Comparison of ENCODE assay signal across 10 mouse cellular contexts in genomic region chr5:36928701-36929100, GRCm38 (mm10).
DNase-seq lines count a peak whose midpoint lies in the region; ATAC-seq and TF ChIP-seq lines count a peak whose summit lies in the region.
"Had no signal": no experiment of that assay in that cellular context is flagged by ENCODE, and none has a peak within 500 bp of the region (broad histone marks: within the 10 kb centered on the region; RNA-seq: fewer than 3 reads in every experiment).

No protein-coding gene starts in this region.

- H3K27me3 ChIP-seq in hindbrain, postnatal 0 days (ENCODE audit: insufficient read depth, low read length) = no peaks in the 10 kb centered on the region
- H3K27me3 ChIP-seq in hindbrain, embryonic 14.5 days (ENCODE audit: control insufficient read depth, insufficient read depth, low read length) = no peaks in the 10 kb centered on the region
- H3K27me3 ChIP-seq in testis, adult 2 months (ENCODE audit: control insufficient read depth, insufficient read depth, low read length) = no peaks in the 10 kb centered on the region
- no peaks in the 10 kb centered on the region for H3K27me3 ChIP-seq in forebrain, embryonic 13.5 days
- no peaks in the 10 kb centered on the region for H3K27me3 ChIP-seq in intestine, embryonic 16.5 days (replicated peaks; ENCODE audit: control insufficient read depth, insufficient read depth, low read length)
- H3K27me3 ChIP-seq: liver, embryonic 13.5 days had no signal

- peaks cover 29% of the 10 kb centered on the region for H3K36me3 ChIP-seq in hindbrain, postnatal 0 days (ENCODE audit: insufficient read depth, low read length)
- peaks cover 9% of the 10 kb centered on the region for H3K36me3 ChIP-seq in hindbrain, embryonic 14.5 days (replicated peaks; ENCODE audit: control insufficient read depth, insufficient read depth)
- no peaks in the 10 kb centered on the region for H3K36me3 ChIP-seq in testis, adult 2 months (ENCODE audit: control insufficient read depth, insufficient read depth, low read length)
- no peaks in the 10 kb centered on the region for H3K36me3 ChIP-seq in forebrain, embryonic 13.5 days (ENCODE audit: poor library complexity, severe bottlenecking)
- no peaks in the 10 kb centered on the region for H3K36me3 ChIP-seq in intestine, embryonic 16.5 days (ENCODE audit: control insufficient read depth, insufficient read depth, low read length)
- H3K36me3 ChIP-seq: liver, embryonic 13.5 days had no signal

- ATAC-seq in hindbrain, postnatal 0 days = 0 out of 2 replicates have a peak, but pooled peaks have one; percentile 3
- no peak for ATAC-seq in hindbrain, embryonic 14.5 days (ENCODE audit: low FRiP score)
- no peak for ATAC-seq in forebrain, embryonic 13.5 days
- ATAC-seq in intestine, embryonic 16.5 days = no peak
- ATAC-seq: hindbrain, embryonic 16.5 days had no signal

- H3K4me3 ChIP-seq in hindbrain, postnatal 0 days (ENCODE audit: low read length) = no peak overlapping the region
- H3K4me3 ChIP-seq in hindbrain, embryonic 14.5 days (replicated peaks; ENCODE audit: low read length) = no peak overlapping the region
- no peak overlapping the region for H3K4me3 ChIP-seq in testis, adult 2 months (ENCODE audit: control insufficient read depth, low read depth, low read length)
- no peak overlapping the region for H3K4me3 ChIP-seq in forebrain, embryonic 13.5 days
- H3K4me3 ChIP-seq in intestine, embryonic 16.5 days (ENCODE audit: low read length) = no peak overlapping the region
- H3K4me3 ChIP-seq: liver, embryonic 13.5 days had no signal

- TF ChIP-seq POLR2A in testis, adult 2 months (IDR thresholded peaks at IDR 0.05; ENCODE audit: control insufficient read depth, low read depth, low read length) = no peak

- no peaks in the 10 kb centered on the region for H3K9me3 ChIP-seq in hindbrain, postnatal 0 days (ENCODE audit: low read length)
- no peaks in the 10 kb centered on the region for H3K9me3 ChIP-seq in hindbrain, embryonic 14.5 days (ENCODE audit: control insufficient read depth, low read length)
- no peaks in the 10 kb centered on the region for H3K9me3 ChIP-seq in forebrain, embryonic 13.5 days (replicated peaks)
- no peaks in the 10 kb centered on the region for H3K9me3 ChIP-seq in intestine, embryonic 16.5 days (ENCODE audit: control insufficient read depth, low read length)
- H3K9me3 ChIP-seq: liver, embryonic 13.5 days had no signal

- no peak overlapping the region for H3K9ac ChIP-seq in hindbrain, postnatal 0 days (replicated peaks; ENCODE audit: low read length)
- no peak overlapping the region for H3K9ac ChIP-seq in hindbrain, embryonic 14.5 days
- no peak overlapping the region for H3K9ac ChIP-seq in forebrain, embryonic 13.5 days
- no peak overlapping the region for H3K9ac ChIP-seq in intestine, embryonic 16.5 days (ENCODE audit: low read depth, low read length)
- H3K9ac ChIP-seq: liver, embryonic 13.5 days had no signal

- H3K27ac ChIP-seq in hindbrain, postnatal 0 days = no peak overlapping the region
- no peak overlapping the region for H3K27ac ChIP-seq in hindbrain, embryonic 14.5 days
- no peak overlapping the region for H3K27ac ChIP-seq in testis, adult 2 months (ENCODE audit: control insufficient read depth, insufficient read depth, low read depth, low read length)
- no peak overlapping the region for H3K27ac ChIP-seq in forebrain, embryonic 13.5 days
- H3K27ac ChIP-seq in intestine, embryonic 16.5 days (ENCODE audit: low read length) = no peak overlapping the region
- H3K27ac ChIP-seq: liver, embryonic 13.5 days had no signal

- H3K4me2 ChIP-seq in hindbrain, postnatal 0 days (ENCODE audit: low read depth, low read length) = no peak overlapping the region
- H3K4me2 ChIP-seq in hindbrain, embryonic 14.5 days (replicated peaks) = no peak overlapping the region
- H3K4me2 ChIP-seq in forebrain, embryonic 13.5 days = no peak overlapping the region
- no peak overlapping the region for H3K4me2 ChIP-seq in intestine, embryonic 16.5 days (ENCODE audit: low read depth, low read length)
- H3K4me2 ChIP-seq: liver, embryonic 13.5 days had no signal

- peak; percentile 50 for DNase-seq in hindbrain, postnatal 0 days (ENCODE audit: low spot score)
- DNase-seq in hindbrain, embryonic 14.5 days (ENCODE audit: low spot score) = no peak
- no peak for DNase-seq in testis, postnatal 10 days (ENCODE audit: low spot score)
- peak; percentile 62 for DNase-seq in embryo, embryonic 10 days (ENCODE audit: low spot score)
- DNase-seq in yolk sac, embryonic 10.5 days (ENCODE audit: low spot score) = no peak
- DNase-seq: liver, embryonic 13.5 days had no signal

- peaks cover 11% of the 10 kb centered on the region; the same call in 1 of the 2 replicates for H3K4me1 ChIP-seq in hindbrain, postnatal 0 days (ENCODE audit: insufficient read depth, low read length)
- peaks cover 5% of the 10 kb centered on the region for H3K4me1 ChIP-seq in hindbrain, embryonic 14.5 days (replicated peaks; ENCODE audit: control insufficient read depth, insufficient read depth, low read length)
- H3K4me1 ChIP-seq in testis, adult 2 months (ENCODE audit: control insufficient read depth, insufficient read depth, low read length) = no peaks in the 10 kb centered on the region
- H3K4me1 ChIP-seq in forebrain, embryonic 13.5 days = peaks cover 4% of the 10 kb centered on the region
- no peaks in the 10 kb centered on the region for H3K4me1 ChIP-seq in intestine, embryonic 16.5 days (ENCODE audit: control insufficient read depth, insufficient read depth, low read length)
- H3K4me1 ChIP-seq: liver, embryonic 13.5 days had no signal

- peak; percentile 60 for TF ChIP-seq CTCF in hindbrain, postnatal 0 days (IDR thresholded peaks at IDR 0.05; ENCODE audit: low read depth)
- peak; percentile 47; the same call in 1 of the 2 replicates for TF ChIP-seq CTCF in testis, adult 2 months (IDR thresholded peaks at IDR 0.05; ENCODE audit: control insufficient read depth, insufficient read depth, insufficient replicate concordance, low read depth, low read length)

- 59% methylated on average over 4 of the region's 4 CpGs for WGBS in hindbrain, postnatal 0 days
- 52% methylated on average over 4 of the region's 4 CpGs for WGBS in hindbrain, embryonic 14.5 days
- 52% methylated on average over 4 of the region's 4 CpGs for WGBS in forebrain, embryonic 13.5 days
- WGBS in intestine, embryonic 16.5 days = 55% methylated on average over 4 of the region's 4 CpGs

Comparison
In these comparisons a context has a peak if more than half of its experiments do, and no peak if none do; other contexts are left out.
1. DNase-seq: peak in hindbrain, postnatal 0 days (single experiment) and embryo, embryonic 10 days (single experiment); none in hindbrain, embryonic 14.5 days (single experiment), testis, postnatal 10 days (single experiment) and yolk sac, embryonic 10.5 days (single experiment).